Mouse (Mus musculus) heart, postnatal 0 days (tissue): ENCODE measurements at regions not wholly inside any gene's neighbourhood (a gene's known extent, or its start where the extent isn't known, plus 50 kb on each side); places are given as distances from the start of the nearest gene placed in this dataset.

ENCODE experiments used
- CTCF ChIP-seq: IDR thresholded peaks from 2 replicates; pipeline ENCODE4 v1.5.1; 2016; ENCODE audit warnings: antibody characterized with exemption, control low read depth, low read depth
- EP300 ChIP-seq: IDR thresholded peaks from 2 replicates; pipeline ENCODE4 v1.6.1; 2016; ENCODE audit warnings: antibody characterized with exemption, low read depth

DNA sequence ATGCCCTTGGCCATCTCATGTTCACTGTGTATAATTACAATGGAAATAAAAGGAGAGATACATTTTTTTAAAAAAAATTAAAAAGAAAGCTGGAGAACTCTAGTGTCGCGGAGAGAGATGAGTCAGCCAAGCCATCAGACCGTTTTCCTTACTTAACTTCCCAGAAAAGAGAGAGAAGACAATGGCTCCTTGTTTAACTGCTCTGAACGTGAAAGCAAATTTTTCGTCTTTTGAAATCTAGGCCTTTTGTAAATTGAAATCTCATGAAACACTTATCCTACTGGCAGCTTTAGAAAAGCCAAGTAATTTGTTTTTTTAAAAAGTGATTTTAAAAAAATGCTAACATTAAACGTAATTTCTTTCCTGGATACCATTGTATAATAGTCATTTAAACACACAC, 89.7 kb upstream of the Runx1 start:
- no peak for TF ChIP-seq EP300
- no peak for TF ChIP-seq CTCF
